Mouse (Mus musculus): Measurements from ENCODE around the gene Ptprh.

Ptprh gene

DNA sequence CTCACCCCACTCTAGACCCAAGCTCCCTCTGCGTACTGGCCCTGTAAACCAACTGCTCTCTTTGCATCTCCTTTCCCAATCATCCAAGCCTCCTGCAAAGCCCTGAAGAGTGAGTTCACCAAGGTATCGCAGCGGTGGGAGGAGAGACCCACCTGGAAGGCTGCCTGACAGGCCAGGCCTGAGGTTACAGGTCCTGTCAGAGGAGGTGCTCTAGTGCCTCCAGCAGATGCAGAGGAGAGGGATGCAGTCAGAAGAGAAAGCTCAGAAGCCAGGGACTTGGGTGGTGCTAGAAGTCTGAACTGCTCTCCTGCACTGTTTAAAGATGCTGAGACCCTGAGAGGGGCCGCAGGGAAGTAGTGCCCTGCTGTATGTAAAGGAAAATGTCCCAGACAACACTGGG is 104.8 kb downstream of the Ptprh start:
- no peak for DNase-seq

Data from cerebellum, adult 11 months (tissue).